Mouse (Mus musculus) cortical plate, adult 2 months (tissue): ENCODE data around the gene Zmynd12. TPM values are rescaled to one million over a fixed set of nuclear protein-coding genes. Genes with fewer than 3 reads are reported as not detected.
A peak's percentile ranks its signal among the peaks of the same experiment; 100 is the strongest.

Experiments used
- H3K27ac ChIP-seq: fragments of 200-500 bp; 2 replicates; pipeline ENCODE4 v1.5.1; 2012; ENCODE audit warnings: low read length, control low read depth, inconsistent platforms; ENCODE audit not compliant: insufficient read depth
- H3K4me1 ChIP-seq: fragments of 200-500 bp; 2 replicates; pipeline ENCODE4 v1.6.1; 2011; ENCODE audit warnings: low read length; ENCODE audit not compliant: control insufficient read depth, insufficient read depth
- H3K4me3 ChIP-seq: fragments of 200-500 bp; 2 replicates; pipeline ENCODE4 v1.5.1; 2011; ENCODE audit warnings: mild to moderate bottlenecking, low read length, control low read depth; ENCODE audit not compliant: insufficient read depth
- CTCF ChIP-seq: fragments of 200-500 bp; IDR thresholded peaks from 2 replicates; pipeline ENCODE4 v1.5.1; 2011; ENCODE audit warnings: mild to moderate bottlenecking, control low read depth, low read length; ENCODE audit not compliant: insufficient read depth; ENCODE audit errors: extremely low read depth
- POLR2A ChIP-seq: fragments of 200-500 bp; IDR thresholded peaks from 2 replicates; pipeline ENCODE4 v1.6.1; 2011; ENCODE audit warnings: mild to moderate bottlenecking, low read length, control low read depth; ENCODE audit not compliant: insufficient read depth; ENCODE audit errors: extremely low read depth
- polyA plus RNA-seq: library from polyadenylated mRNA; depleted of rRNA; stranded (reverse); fragments of >200 nt; gene quantifications from 2 replicates; pipeline ENCODE4 v1.2.3, GENCODE M21; 2012

Zmynd12 gene
- polyA plus RNA-seq, 1 experiment: 0.48 TPM

DNA sequence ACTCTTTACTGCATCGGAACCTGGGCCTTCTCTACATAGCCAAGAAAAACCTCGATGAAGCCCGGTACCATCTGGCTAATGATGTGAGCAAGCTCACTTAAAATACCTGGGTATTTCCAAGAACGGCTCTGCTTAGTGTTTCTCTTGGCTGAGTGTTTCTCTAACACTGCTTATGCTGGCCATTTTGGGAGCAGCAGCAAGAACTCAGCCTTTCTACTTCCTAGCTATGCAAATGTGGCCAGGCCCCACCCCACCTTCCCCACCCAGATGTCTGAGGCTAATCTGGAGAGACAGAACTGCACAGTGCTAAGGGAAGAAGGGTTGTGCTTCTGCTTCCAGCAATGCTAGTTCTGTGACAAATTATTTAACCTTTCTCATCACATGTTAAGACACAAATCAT is 19.2 kb downstream of the Zmynd12 start:
- H3K4me3 ChIP-seq: no peak overlapping the region
- no peak overlapping the region for H3K27ac ChIP-seq
- TF ChIP-seq CTCF (no peak), POLR2A (no peak)
- H3K4me1 ChIP-seq: no peaks in the 10 kb centered on the region

DNA sequence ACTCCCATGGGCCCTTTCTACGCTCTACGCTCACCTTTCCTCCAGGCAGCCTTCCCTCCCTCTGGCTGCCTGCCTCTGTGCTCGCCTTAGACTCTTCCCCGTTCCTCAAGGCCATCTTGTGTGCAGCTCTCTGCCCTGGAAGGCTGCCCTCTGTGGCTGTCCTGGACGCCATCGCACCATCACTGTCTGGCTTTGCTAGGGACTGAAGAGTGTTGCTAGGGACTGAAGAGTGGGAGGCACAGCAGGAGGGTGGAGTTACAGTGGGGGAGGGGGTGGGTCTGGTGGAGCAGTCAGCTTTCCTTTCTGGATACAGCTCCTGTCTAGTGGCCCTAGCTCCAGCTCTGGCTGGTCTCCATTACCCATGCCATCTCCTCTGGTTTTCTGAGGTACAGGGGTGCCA is 19.9 kb downstream of the Zmynd12 start:
- Histone ChIP-seq H3K4me3 (no peak overlapping the region), H3K27ac (no peak overlapping the region), H3K4me1 (no peaks in the 10 kb centered on the region)
- TF ChIP-seq POLR2A (no peak), CTCF (no peak)

DNA sequence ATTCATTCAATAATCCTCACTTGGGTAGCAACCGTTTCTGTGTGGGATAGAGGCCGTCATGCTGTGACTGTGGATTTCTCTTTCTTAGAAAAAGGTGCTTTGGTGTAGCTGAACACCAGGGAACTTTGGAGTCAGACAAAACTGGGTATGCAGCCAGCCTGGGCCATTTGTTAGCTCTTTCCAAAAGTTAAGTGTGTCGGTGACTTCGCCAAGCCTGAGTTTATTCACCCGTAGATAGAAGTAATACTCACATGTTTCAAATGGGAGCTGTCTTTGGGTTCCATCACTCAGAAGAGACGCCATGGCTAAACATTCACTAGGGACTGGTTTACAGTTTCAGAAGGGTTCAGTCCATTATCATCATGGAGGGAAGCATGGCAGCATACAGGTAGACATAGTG is 24.6 kb downstream of the Zmynd12 start:
- no peak overlapping the region for H3K4me3 ChIP-seq
- no peak overlapping the region for H3K27ac ChIP-seq
- TF ChIP-seq POLR2A (no peak), CTCF (no peak)
- H3K4me1 ChIP-seq: no peaks in the 10 kb centered on the region

DNA sequence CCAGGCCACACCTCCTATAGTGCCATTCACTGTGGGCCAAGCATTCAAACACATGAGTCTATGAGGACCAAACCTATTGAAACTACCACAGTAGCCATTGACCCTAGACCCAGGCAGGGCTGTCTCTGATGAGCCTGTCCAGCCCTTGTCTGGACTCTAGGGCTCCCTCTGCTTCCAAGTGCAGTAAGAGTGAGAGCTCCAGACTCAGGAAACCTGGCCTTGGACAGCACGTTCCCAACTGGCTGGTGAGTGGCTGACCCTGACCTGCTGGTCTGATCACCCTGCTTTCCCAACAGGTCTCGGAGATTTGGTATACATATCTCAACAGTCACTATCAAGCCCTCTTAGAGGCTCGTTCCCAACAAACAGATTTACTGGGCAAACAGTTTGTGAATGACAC is 25.2 kb downstream of the Zmynd12 start:
- TF ChIP-seq POLR2A (no peak), CTCF (no peak)
- H3K4me3 ChIP-seq: no peak overlapping the region
- no peaks in the 10 kb centered on the region for H3K4me1 ChIP-seq
- H3K27ac ChIP-seq: no peak overlapping the region

DNA sequence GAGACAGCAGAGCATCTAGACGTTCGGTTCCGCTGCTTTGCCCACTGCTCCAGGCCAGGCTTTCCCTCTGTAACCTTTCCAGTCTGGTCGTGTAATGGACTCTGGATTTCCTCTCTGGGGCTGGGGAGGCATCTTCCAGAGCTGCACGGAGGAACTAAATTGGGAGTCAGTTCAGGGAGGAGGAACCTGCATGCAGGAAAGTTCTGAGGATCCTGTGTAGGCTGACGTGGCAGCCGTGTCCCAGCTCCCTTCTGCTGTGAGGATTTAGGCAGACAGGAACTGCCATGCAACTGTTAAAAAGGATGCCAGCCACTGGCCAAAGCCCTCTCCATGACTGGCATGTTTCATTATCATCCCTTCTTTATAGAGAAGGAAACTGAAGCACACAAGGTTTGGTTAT is 27.8 kb downstream of the Zmynd12 start:
- Histone ChIP-seq H3K4me3 (no peak overlapping the region), H3K27ac (no peak overlapping the region), H3K4me1 (no peaks in the 10 kb centered on the region)
- no peak for TF ChIP-seq POLR2A
- TF ChIP-seq CTCF: no peak

DNA sequence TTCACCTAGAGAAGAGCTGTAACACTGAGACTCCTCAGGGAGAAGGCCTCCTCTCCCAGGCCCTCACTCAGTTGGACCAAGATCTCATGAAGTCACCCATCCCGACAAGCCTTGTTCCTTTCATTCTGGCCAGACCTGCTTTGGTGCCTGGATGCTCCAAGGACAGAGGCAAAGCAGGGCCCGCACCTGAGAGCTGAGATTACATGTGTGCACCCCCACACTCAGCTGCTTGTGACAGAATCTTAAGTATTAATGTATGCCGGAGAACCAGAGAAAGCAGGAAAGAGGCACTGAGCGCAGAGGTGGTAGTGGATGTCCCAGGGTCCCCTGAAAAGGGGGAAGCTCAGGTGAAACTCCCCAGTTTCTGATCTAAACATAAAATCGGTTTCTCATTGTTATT is 30.5 kb downstream of the Zmynd12 start:
- TF ChIP-seq POLR2A (no peak), CTCF (no peak)
- Histone ChIP-seq H3K4me1 (no peaks in the 10 kb centered on the region), H3K27ac (no peak overlapping the region), H3K4me3 (no peak overlapping the region)

DNA sequence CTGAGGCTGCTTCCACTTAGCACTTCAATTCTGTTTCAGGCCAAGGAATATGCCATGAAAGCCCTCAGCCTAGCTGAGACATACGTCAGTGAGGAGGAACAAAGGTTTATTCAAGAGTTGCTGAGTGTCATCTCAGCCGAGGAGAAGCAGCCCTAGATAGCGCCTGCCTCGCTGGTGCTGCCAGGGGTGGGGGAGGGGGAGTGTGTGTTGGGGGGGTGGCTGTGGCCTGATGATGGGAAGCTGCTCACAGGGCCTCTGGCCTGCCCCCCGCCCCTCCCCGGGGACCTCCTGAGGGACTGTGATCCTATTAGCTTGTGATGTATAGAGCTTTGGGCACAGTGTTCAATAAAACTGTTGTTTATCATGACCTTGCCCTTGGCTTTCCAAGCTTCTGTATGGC is 30.9 kb downstream of the Zmynd12 start:
- no peaks in the 10 kb centered on the region for H3K4me1 ChIP-seq
- no peak overlapping the region for H3K4me3 ChIP-seq
- TF ChIP-seq POLR2A (no peak), CTCF (no peak)
- H3K27ac ChIP-seq: no peak overlapping the region

DNA sequence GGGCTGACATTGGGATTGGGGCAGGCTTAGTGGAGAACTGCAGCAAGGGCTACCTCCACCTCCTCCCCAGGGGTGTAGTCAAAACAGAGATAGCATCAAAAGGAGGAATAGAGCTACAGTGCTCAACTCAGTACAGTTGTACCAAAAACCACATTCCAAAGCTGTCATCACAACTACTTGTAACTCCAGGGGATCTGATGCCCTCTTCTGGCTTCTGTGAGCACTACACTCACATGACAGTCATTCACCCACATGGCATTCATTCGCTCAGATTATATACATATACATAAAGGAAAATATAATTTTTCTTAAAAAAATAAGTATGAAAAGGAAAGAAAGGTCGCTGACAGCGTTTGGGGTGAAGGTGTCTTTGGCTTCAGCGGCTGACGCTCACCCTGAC is 37.7 kb downstream of the Zmynd12 start:
- Histone ChIP-seq H3K4me1 (peaks cover 9% of the 10 kb centered on the region), H3K27ac (no peak overlapping the region), H3K4me3 (no peak overlapping the region)
- no peak for TF ChIP-seq POLR2A
- TF ChIP-seq CTCF: peak; percentile 22; the same call in 1 of the 2 replicates

DNA sequence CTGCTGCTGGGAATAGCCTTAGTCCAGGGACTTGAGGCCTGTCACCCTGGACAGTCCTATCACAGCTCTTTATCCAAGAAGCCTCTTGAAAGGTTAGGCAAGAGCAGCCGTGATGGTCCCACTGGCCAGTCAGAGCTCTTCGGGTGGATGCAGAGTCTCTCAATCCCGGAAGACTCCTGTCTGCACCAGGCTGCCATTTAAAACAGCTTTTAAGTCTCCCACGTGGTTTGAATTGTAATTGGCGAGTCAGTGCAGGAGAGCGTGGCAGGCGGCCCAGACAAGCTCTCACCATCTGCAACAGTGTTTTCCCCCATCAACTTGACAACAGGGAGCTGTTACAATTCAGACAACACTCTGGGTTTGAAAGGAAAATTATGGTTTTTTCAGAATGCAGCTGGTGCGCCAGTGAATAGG is 38.1 kb downstream of the Zmynd12 start:
- H3K4me1 ChIP-seq: peaks cover 9% of the 10 kb centered on the region
- no peak overlapping the region for H3K4me3 ChIP-seq
- TF ChIP-seq CTCF: no peak
- no peak for TF ChIP-seq POLR2A
- H3K27ac ChIP-seq: no peak overlapping the region

DNA sequence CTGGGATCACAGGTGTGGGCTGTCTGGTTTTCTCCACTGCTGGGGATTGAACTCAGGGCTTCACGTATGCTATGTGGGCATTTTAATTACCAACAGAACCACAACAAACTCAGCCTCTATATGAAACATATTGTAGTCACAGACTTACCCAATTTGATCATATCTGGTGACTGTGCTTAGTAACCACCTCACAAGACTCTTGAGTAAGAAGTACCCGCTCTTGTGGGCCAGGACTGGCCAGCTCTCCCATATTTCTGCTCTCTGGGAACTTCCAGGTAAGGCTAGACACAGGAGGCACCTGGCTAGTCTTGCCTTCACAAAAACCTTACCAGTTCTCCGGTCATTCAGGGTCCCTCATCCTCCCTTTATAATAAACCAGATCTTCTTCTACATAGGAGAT is 39.8 kb downstream of the Zmynd12 start:
- no peak overlapping the region for H3K27ac ChIP-seq

More for the DNA sequence above, 39.8 kb downstream of the Zmynd12 start:
- H3K4me1 ChIP-seq: peaks cover 9% of the 10 kb centered on the region
- no peak overlapping the region for H3K4me3 ChIP-seq
- TF ChIP-seq CTCF: no peak
- no peak for TF ChIP-seq POLR2A
